Mouse (Mus musculus) kidney, embryonic 16.5 days (tissue): ENCODE results near the gene Lsamp. TPM values are rescaled to one million over a fixed set of nuclear protein-coding genes. Genes with fewer than 3 reads are reported as not detected.

Source experiments
- ATAC-seq: fragments of 200-750 bp; cut with Nextera tagmentation; 2 replicates; pipeline ENCODE4 v1.8.0; 2017; ENCODE audit warnings: moderate TSS enrichment; ENCODE audit not compliant: low FRiP score, low TSS enrichment
- H3K27ac ChIP-seq: fragments of 300-500 bp; sonication (generic); 2 replicates; pipeline ENCODE4 v1.5.1; 2014; ENCODE audit warnings: low read length
- H3K27me3 ChIP-seq: fragments of 300-500 bp; sonication (generic); 2 replicates; pipeline ENCODE4 v1.6.1; 2014; ENCODE audit warnings: low read length, control low read depth, mixed read lengths; ENCODE audit not compliant: insufficient read depth
- H3K36me3 ChIP-seq: fragments of 300-500 bp; sonication (generic); 2 replicates; pipeline ENCODE4 v1.6.1; 2014; ENCODE audit warnings: low read length, control low read depth, mixed read lengths; ENCODE audit not compliant: insufficient read depth
- H3K4me1 ChIP-seq: fragments of 300-500 bp; sonication (generic); 2 replicates; pipeline ENCODE4 v1.6.1; 2014; ENCODE audit warnings: low read length, control low read depth, mixed read lengths; ENCODE audit not compliant: insufficient read depth
- H3K4me2 ChIP-seq: fragments of 300-500 bp; sonication (generic); replicated peaks from 2 replicates; pipeline ENCODE4 v1.6.1; 2014; ENCODE audit warnings: low read depth, low read length
- H3K4me3 ChIP-seq: fragments of 300-500 bp; sonication (generic); 2 replicates; pipeline ENCODE4 v1.5.1; 2014; ENCODE audit warnings: mild to moderate bottlenecking, low read length
- H3K9ac ChIP-seq: fragments of 300-500 bp; sonication (generic); replicated peaks from 2 replicates; pipeline ENCODE4 v1.6.1; 2014; ENCODE audit warnings: low read length
- H3K9me3 ChIP-seq: fragments of 300-500 bp; sonication (generic); 2 replicates; pipeline ENCODE4 v1.6.1; 2016; ENCODE audit warnings: low read length, control low read depth
- WGBS: fragments of 180-500 bp; shearing (Covaris S2); extraction: QIAGEN DNeasy Blood & Tissue Kit; methylation state at CpG from one replicate; pipeline ENCODE4 v1.1.7; 2014; 5-methylcytosine and 5-hydroxymethylcytosine counted together
- polyA plus RNA-seq: library from polyadenylated mRNA; unstranded; fragments of >200 nt; fragmentation: Nextera tagmentation; extraction: Ambion mirVana; gene quantifications from 2 replicates; pipeline ENCODE4 v1.2.1, GENCODE M21; 2015

The Lsamp gene
- polyA plus RNA-seq, 1 experiment from 2014 or later, result 3.4 TPM

DNA sequence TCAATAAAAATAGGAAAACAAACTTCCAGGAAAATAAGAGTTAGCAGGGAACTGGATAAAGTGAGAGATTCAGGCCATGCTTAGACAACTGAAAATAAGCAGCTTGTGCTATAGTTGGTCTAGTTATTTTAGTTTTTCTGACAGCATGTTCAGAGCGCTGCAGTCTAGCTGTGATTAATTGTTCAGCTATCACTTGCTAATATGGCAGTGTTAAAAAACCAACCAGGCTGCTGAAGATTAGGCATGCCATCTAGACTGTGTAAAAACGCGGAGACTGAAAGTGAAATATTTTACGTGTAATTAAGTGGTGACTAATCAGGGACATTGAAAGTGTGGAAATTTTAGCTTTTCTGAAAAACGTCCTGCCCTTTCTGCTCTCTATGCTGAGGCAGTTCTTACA, 1494.5 kb downstream of the Lsamp start:
- H3K4me1 ChIP-seq, result no peaks in the 10 kb centered on the region
- H3K27me3 ChIP-seq, result no peaks in the 10 kb centered on the region
- H3K4me2 ChIP-seq, result no peak overlapping the region
- H3K4me3 ChIP-seq, result no peak overlapping the region
- no peaks in the 10 kb centered on the region for H3K36me3 ChIP-seq
- H3K9ac ChIP-seq, result no peak overlapping the region
- H3K27ac ChIP-seq, result no peak overlapping the region
- WGBS, result 70% methylated on average over 5 of the region's 5 CpGs
- no peak for ATAC-seq
- H3K9me3 ChIP-seq, result no peaks in the 10 kb centered on the region

DNA sequence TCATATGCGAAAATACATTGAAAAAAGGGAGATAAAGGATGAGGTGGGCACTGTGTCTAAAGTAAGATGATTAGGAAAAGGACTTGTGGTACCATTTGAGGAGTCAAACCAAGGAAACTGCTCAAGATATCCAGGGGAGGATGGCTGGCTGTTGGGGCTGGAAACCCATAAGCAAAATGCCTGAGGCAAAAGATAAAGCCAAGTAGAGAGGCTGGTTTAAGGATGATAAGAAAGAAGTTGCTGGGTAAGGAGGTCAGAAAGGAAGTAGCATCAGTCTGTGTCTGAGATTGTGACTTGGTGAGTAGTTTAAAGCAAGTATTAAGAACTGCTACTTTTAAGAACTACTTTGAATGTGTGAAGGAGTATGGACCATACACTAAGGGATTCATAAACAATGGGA, 1497.7 kb downstream of the Lsamp start:
- no peaks in the 10 kb centered on the region for H3K36me3 ChIP-seq
- H3K4me3 ChIP-seq, result no peak overlapping the region
- no peak overlapping the region for H3K9ac ChIP-seq
- ATAC-seq, result no peak
- no peaks in the 10 kb centered on the region for H3K27me3 ChIP-seq
- H3K4me2 ChIP-seq, result no peak overlapping the region
- no peaks in the 10 kb centered on the region for H3K4me1 ChIP-seq
- WGBS, result 85% methylated on average over 1 of the region's 1 CpGs
- no peaks in the 10 kb centered on the region for H3K9me3 ChIP-seq
- H3K27ac ChIP-seq, result no peak overlapping the region

DNA sequence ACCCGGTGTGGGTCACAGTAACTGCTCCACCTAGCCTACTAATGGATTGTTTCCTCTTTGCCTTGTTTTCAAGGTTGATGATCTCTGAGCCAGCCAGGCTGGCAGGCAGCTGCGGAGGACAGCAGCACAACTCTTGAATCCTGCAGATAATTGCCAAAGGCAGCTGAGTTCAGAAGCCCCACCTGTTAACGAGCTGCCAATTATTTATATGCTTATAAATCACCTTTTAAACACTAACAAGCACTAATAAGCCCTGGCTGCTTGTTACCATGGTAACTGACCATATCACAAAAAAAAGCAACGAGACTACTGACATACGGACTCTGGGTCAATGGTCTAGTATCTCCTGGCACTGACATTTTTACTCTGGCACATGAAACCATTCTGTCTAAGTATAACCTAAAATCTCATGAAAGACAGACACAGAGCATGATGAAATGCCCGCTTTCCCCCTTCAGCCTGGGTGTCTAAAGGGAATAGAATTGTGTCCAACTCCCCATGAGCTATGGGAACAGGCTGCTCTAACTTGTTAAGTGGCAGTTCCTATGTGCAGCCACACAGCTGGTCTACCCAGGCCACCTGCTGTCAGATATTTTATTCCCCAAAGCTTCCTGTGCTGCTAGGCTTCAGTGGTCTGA, 1526.9 kb downstream of the Lsamp start:
- Histone ChIP-seq H3K4me1 (peaks cover 10% of the 10 kb centered on the region), H3K9me3 (no peaks in the 10 kb centered on the region), H3K9ac (no peak overlapping the region), H3K4me2 (no peak overlapping the region; the same call in 1 of the 2 replicates), H3K4me3 (no peak overlapping the region), H3K27me3 (no peaks in the 10 kb centered on the region), H3K36me3 (no peaks in the 10 kb centered on the region), H3K27ac (no peak overlapping the region)
- 22% methylated on average over 6 of the region's 6 CpGs for WGBS
- ATAC-seq, result peak; percentile 71; the same call in 1 of the 2 replicates

DNA sequence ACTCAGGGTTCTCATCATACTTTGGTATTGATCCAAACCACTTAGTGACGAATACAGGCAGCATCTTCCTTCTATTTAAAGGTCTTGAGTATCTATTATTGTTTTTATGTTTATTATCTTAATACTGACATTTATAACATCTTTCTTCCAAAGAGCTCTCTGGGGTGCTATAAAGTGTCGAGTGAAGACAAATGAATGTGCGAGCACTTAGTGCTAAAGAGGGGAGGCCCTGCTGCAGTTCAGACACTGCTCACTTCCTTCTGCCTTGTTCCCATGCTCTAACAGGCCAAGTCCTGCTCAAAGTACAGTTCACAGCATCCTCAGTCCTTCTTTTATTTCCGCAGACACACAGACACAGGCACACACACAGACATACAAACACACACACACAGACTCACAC, 1537.4 kb downstream of the Lsamp start:
- Histone ChIP-seq H3K27me3 (no peaks in the 10 kb centered on the region), H3K9me3 (no peaks in the 10 kb centered on the region), H3K36me3 (no peaks in the 10 kb centered on the region), H3K27ac (no peak overlapping the region), H3K4me2 (no peak overlapping the region), H3K9ac (no peak overlapping the region), H3K4me1 (no peaks in the 10 kb centered on the region), H3K4me3 (no peak overlapping the region)
- WGBS, result 31% methylated on average over 4 of the region's 4 CpGs
- peak; percentile 61; the same call in 1 of the 2 replicates for ATAC-seq

DNA sequence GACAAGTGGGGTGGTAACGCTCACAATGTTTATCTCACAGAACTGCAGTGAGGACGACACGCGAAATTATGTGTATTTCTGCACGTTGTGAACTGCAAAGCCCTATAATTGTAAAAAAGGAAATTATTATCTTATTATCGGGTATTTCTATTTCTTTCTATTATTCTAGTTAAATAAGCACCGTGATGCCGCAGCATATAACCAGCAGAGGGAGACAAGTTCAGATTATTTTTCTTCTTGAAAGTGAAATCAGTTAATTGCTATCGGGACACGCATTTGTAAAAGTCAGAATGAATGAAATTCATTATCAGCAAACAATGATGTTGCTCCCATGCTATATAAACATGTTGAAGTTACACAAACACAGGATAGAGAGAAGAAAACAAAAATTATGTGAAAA, 1540.1 kb downstream of the Lsamp start:
- WGBS, result 64% methylated on average over 10 of the region's 10 CpGs
- Histone ChIP-seq H3K9me3 (no peaks in the 10 kb centered on the region), H3K36me3 (no peaks in the 10 kb centered on the region), H3K9ac (no peak overlapping the region), H3K4me2 (no peak overlapping the region), H3K27me3 (no peaks in the 10 kb centered on the region), H3K4me1 (no peaks in the 10 kb centered on the region), H3K27ac (no peak overlapping the region), H3K4me3 (no peak overlapping the region)
- no peak for ATAC-seq

DNA sequence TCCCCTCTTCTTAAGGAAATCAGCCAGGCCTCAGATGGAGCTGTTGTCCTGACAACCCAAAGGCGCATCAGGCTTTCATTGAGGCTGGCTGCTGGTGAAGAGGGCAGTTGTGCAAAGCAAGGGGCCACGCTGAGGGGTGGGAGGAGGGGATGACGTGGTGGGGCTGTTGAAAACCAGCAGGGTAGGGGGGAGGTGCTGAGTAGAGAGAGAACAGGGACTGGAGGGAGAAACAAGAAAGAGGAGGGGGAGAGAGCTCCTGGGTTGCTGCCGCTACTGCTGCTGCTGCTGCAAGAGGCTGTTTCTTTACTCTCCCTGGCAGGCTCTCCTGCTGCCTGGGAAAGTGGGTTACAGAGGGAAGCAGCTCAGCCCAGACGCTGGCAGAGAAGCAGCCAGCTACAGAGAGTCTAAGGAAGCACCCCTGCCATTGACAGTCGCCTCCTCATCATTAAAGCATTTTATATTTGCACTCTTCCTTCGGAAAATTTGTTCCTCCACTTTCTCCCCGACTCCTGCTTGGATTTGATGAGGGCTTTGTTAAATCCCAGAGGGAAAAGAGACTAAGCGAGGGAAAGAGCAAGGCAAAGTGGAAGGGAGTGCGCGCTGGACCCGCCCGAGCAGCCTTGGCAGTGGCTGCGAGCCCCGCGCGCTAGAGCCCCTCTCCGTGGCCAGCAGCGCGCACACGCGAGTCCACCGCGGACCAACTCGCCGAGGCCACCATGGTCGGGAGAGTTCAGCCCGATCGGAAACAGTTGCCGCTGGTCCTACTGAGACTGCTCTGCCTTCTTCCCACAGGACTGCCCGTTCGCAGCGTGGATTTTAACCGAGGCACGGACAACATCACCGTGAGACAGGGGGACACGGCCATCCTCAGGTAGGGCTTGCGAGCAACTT, 1548.7 kb downstream of the Lsamp start:
- H3K9ac ChIP-seq, result peak overlapping the region; percentile 73
- peak; percentile 86 for ATAC-seq
- H3K4me2 ChIP-seq, result peak overlapping the region; percentile 92
- 1% methylated on average over 38 of the region's 38 CpGs for WGBS
- no peaks in the 10 kb centered on the region for H3K36me3 ChIP-seq
- H3K27me3 ChIP-seq, result no peaks in the 10 kb centered on the region
- peak overlapping the region; percentile 62 for H3K4me3 ChIP-seq
- H3K4me1 ChIP-seq, result peaks cover 10% of the 10 kb centered on the region; the same call in 1 of the 2 replicates
- H3K27ac ChIP-seq, result no peak overlapping the region
- H3K9me3 ChIP-seq, result no peaks in the 10 kb centered on the region

DNA sequence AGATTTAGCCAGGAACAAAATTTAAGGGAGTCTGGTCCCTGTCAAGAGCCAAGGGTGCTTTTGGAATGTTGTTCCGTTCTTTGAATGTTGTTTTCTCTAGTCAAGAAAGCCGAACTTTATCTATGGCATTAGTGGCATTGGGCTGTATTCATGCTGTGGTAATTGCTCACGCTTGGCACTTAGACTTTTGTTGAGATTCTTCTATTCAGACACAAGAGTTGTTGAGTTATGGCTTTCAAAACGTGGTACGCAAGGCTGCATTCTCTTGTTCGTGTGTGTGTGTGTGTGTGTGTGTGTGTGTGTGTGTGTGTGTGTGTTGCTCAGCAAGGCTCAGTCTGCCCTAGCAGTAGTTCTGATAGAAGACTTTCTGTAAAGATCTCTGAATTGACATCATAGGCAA, 1549.5 kb downstream of the Lsamp start:
- peak overlapping the region; percentile 62 for H3K4me3 ChIP-seq
- no peaks in the 10 kb centered on the region for H3K9me3 ChIP-seq
- H3K4me1 ChIP-seq, result peaks cover 10% of the 10 kb centered on the region; the same call in 1 of the 2 replicates
- H3K36me3 ChIP-seq, result no peaks in the 10 kb centered on the region
- H3K27me3 ChIP-seq, result no peaks in the 10 kb centered on the region
- H3K27ac ChIP-seq, result no peak overlapping the region
- H3K9ac ChIP-seq, result peak overlapping the region; percentile 73; the same call in 1 of the 2 replicates
- 0 out of 2 replicates have a peak, but pooled peaks have one; percentile 28 for ATAC-seq
- 9% methylated on average over 6 of the region's 6 CpGs for WGBS
- peak overlapping the region; percentile 92 for H3K4me2 ChIP-seq

DNA sequence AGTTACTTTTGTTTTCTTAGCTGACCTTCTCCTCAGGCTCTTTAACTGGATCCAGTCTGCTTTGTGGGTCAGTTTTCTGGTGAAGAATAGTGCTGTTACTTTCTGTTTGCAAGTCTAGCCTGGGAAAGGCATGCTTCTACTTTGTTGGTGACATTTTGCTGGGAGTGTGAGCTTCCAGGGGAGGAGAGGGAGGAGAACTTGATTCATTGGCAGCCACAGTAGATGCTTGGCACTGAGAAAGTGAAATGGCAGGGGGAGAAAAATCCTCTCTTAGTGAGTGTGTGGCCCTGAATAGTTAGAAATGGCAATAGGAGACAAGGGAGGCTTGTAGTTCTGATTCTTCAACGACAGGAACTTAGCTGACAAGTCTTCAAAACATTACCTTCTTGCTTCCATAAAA, 1551.6 kb downstream of the Lsamp start:
- WGBS, result 71% methylated on average over 1 of the region's 1 CpGs
- ATAC-seq, result no peak
- H3K27ac ChIP-seq, result no peak overlapping the region

DNA sequence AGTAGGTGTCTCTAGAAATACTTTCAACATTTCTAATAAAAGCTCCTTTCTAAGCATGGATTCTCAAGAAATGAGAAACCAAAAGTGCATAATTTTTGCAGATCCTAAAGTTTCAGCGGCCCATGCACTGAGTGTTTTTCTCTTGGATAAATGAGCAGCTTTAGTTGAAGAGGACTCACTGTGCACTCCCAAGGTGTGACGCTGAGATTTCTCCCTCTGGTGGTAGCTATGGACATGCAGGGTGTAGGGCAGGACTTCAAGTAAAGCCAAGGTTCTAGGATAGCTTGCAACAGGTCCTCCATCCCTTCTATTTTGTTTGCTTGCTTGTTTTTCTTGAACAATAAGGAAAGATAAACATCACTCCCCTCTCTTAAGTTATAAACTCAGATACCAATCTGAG, 1558.5 kb downstream of the Lsamp start:
- WGBS, result 43% methylated on average over 2 of the region's 2 CpGs
- H3K9ac ChIP-seq, result no peak overlapping the region
- H3K27me3 ChIP-seq, result no peaks in the 10 kb centered on the region
- ATAC-seq, result no peak
- H3K9me3 ChIP-seq, result no peaks in the 10 kb centered on the region
- no peaks in the 10 kb centered on the region for H3K4me1 ChIP-seq
- no peak overlapping the region for H3K27ac ChIP-seq
- no peak overlapping the region for H3K4me2 ChIP-seq
- H3K4me3 ChIP-seq, result no peak overlapping the region
- H3K36me3 ChIP-seq, result no peaks in the 10 kb centered on the region

More for the DNA sequence above, 1551.6 kb downstream of the Lsamp start:
- Histone ChIP-seq H3K4me3 (no peak overlapping the region), H3K4me2 (no peak overlapping the region), H3K9ac (no peak overlapping the region), H3K4me1 (peaks cover 10% of the 10 kb centered on the region; the same call in 1 of the 2 replicates), H3K9me3 (no peaks in the 10 kb centered on the region), H3K36me3 (no peaks in the 10 kb centered on the region), H3K27me3 (no peaks in the 10 kb centered on the region)

DNA sequence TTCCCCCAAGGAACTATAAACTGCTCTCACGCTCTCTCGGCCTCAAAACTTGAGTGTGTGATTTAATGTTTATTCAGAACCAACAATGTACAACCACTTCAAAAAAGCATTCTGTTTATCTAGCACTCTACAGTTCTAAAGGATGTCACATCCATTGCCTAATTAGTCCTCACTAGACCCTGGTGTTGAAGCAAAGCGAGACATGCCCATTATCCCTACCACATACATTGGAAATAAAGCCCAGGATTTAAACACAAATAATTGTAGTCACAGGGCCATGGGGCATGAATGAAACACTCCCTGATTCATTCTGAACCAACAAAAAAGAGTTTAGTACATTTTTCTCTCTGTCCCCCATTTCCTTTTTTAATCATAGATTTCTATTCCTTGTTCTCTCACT, 1567.0 kb downstream of the Lsamp start:
- WGBS, result 78% methylated on average over 3 of the region's 3 CpGs
- no peaks in the 10 kb centered on the region for H3K9me3 ChIP-seq
- H3K4me2 ChIP-seq, result no peak overlapping the region
- no peaks in the 10 kb centered on the region for H3K36me3 ChIP-seq
- H3K27ac ChIP-seq, result no peak overlapping the region
- H3K4me1 ChIP-seq, result no peaks in the 10 kb centered on the region
- no peak overlapping the region for H3K9ac ChIP-seq
- no peaks in the 10 kb centered on the region for H3K27me3 ChIP-seq
- H3K4me3 ChIP-seq, result no peak overlapping the region
- ATAC-seq, result no peak
